Mouse (Mus musculus): ENCODE results near the gene Wasl. TPM values are rescaled to one million over a fixed set of nuclear protein-coding genes. Genes with fewer than 3 reads are reported as not detected.

Wasl gene
- polyA plus RNA-seq, 1 experiment from 2014 or later, result 122 TPM

DNA sequence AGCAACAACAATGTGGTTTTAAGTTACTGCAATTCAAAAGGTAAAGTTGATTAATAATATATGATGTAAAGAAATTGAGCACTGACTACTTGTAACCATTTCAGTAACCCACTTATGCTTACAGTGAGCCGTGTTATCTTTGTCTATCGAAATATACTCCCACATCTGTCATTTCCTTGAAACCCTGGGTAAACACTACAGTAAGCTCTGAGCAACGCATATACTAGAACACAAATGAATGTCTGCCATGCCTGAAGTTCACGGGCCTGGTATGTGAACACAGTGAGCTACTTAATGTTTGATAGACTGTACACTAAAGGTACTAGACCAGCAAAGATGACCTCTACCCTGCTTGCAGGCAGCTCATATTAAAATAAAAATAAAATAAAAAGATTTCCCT, 2.3 kb downstream of the Wasl start:
- WGBS, result 24% methylated on average over 4 of the region's 4 CpGs
- DNase-seq (ENCODE audit: low spot score), result no peak
- H3K9ac ChIP-seq (ENCODE audit: low read depth, low read length), result no peak overlapping the region

DNA sequence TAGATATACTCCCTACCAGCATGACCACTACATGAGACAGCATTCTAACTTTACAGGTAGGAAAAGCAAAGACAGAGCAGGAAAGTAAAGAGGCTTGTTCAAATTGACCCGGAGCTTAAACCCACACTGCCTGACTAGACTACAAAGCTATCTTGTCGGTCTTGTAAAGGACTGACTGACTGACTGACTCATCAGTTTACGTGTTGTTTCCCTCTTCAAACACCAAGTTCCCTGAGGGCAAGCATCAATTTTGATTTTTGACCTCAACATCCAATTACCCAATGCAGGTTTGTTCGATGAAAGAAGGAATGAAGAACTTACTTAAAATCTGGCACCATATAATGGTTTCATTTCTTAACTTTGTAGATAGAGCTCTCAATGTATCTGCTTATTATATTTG, 2.9 kb downstream of the Wasl start:
- 84% methylated on average over 4 of the region's 4 CpGs for WGBS
- H3K27ac ChIP-seq, result no peak overlapping the region
- H3K4me1 ChIP-seq (replicated peaks; ENCODE audit: insufficient read depth, low read length), result 0 out of 2 replicates have a peak, but pooled peaks cover 3% of the 10 kb centered on the region
- no peak for TF ChIP-seq CTCF (IDR thresholded peaks at IDR 0.05; ENCODE audit: low read depth)
- ATAC-seq (replicated peaks; ENCODE audit: low FRiP score, low read depth) (no peak), DNase-seq (ENCODE audit: low spot score) (no peak)
- H3K36me3 ChIP-seq (ENCODE audit: insufficient read depth, low read length), result no peaks in the 10 kb centered on the region
- no peak overlapping the region; the same call in 1 of the 2 replicates for H3K4me3 ChIP-seq (replicated peaks; ENCODE audit: low read depth, low read length)
- 0 out of 2 replicates have a peak overlapping the region, but pooled peaks have one; percentile 2 for H3K4me2 ChIP-seq (ENCODE audit: low read length)
- H3K9ac ChIP-seq (ENCODE audit: low read depth, low read length), result no peak overlapping the region
- H3K9me3 ChIP-seq (replicated peaks; ENCODE audit: low read length), result no peaks in the 10 kb centered on the region
- no peaks in the 10 kb centered on the region for H3K27me3 ChIP-seq (ENCODE audit: insufficient read depth, low read length)

More for the DNA sequence above, 2.3 kb downstream of the Wasl start:
- H3K27me3 ChIP-seq (ENCODE audit: insufficient read depth, low read length), result no peaks in the 10 kb centered on the region
- H3K4me3 ChIP-seq (replicated peaks; ENCODE audit: low read depth, low read length), result no peak overlapping the region
- no peak overlapping the region for H3K27ac ChIP-seq
- 0 out of 2 replicates have a peak, but pooled peaks cover 3% of the 10 kb centered on the region for H3K4me1 ChIP-seq (replicated peaks; ENCODE audit: insufficient read depth, low read length)
- peak overlapping the region; percentile 85 for H3K4me2 ChIP-seq (ENCODE audit: low read length)
- ATAC-seq (replicated peaks; ENCODE audit: low FRiP score, low read depth), result no peak
- no peak for TF ChIP-seq CTCF (IDR thresholded peaks at IDR 0.05; ENCODE audit: low read depth)
- H3K36me3 ChIP-seq (ENCODE audit: insufficient read depth, low read length), result no peaks in the 10 kb centered on the region
- no peaks in the 10 kb centered on the region for H3K9me3 ChIP-seq (replicated peaks; ENCODE audit: low read length)

DNA sequence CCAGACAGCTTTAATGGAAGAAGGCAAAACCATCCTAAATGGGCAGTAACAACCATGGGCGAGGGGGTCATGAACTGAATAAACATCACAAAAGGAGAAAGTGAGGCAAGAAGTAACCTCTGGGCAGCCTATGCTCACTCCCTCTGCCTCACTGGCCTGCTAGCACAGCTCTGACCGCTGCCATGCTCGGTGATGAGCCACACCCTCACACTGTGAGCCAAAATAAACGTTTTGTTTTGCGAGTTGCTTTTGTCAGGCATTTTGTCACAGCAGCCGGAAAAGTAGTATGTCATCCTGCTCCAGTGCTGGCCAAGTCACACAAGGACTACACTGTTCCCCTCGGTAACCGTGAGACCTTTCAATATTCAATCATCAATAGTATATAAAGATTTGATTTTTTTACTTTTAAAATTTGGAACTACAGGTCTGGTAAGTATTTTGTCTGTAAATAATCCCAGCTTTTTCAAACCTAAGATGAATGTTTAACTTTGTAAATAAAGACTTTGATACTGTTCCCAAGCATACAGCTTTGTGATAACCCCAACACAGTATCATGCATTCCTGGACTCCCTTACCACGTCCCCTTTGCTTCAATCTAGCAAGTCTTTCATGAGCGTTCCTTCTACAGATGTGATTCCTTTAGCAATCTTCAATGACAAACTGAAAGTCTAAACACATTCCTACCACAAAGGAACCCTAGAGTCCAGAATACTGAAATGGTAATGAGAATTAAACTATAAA, 7.0 kb downstream of the Wasl start:
- H3K36me3 ChIP-seq (ENCODE audit: insufficient read depth, low read length), result no peaks in the 10 kb centered on the region
- H3K9ac ChIP-seq (ENCODE audit: low read depth, low read length), result no peak overlapping the region
- H3K9me3 ChIP-seq (replicated peaks; ENCODE audit: low read length), result no peaks in the 10 kb centered on the region
- H3K27me3 ChIP-seq (ENCODE audit: insufficient read depth, low read length), result no peaks in the 10 kb centered on the region
- TF ChIP-seq CTCF (IDR thresholded peaks at IDR 0.05; ENCODE audit: low read depth), result no peak
- no peak for DNase-seq (ENCODE audit: low spot score)
- 53% methylated on average over 10 of the region's 10 CpGs for WGBS
- 0 out of 2 replicates have a peak, but pooled peaks cover 3% of the 10 kb centered on the region for H3K4me1 ChIP-seq (replicated peaks; ENCODE audit: insufficient read depth, low read length)
- H3K27ac ChIP-seq, result no peak overlapping the region
- no peak overlapping the region for H3K4me2 ChIP-seq (ENCODE audit: low read length)
- ATAC-seq (replicated peaks; ENCODE audit: low FRiP score, low read depth), result no peak
- H3K4me3 ChIP-seq (replicated peaks; ENCODE audit: low read depth, low read length), result no peak overlapping the region

DNA sequence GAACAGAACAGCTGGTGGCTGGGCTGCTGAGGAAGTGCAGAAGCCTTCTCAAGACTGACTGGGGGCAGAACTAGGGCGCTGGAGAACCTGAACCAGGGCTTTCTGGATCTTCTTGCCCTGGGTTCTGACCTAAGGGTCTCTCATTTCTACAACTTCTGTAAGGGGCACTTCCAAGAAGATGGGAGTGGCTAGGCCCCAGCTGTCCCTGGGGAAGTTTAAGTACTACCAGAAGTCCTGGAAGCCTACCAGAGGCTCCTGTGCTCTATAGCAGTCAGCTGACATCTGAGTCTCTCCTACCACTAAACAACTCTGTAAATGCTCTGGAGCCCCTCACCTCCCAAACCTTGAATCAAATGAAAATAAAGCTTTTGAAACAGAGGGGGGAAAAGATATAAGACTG, 8.7 kb downstream of the Wasl start:
- no peak for ATAC-seq (replicated peaks; ENCODE audit: low FRiP score, low read depth)
- Histone ChIP-seq H3K4me1 (replicated peaks; ENCODE audit: insufficient read depth, low read length) (no peaks in the 10 kb centered on the region), H3K9me3 (replicated peaks; ENCODE audit: low read length) (no peaks in the 10 kb centered on the region), H3K4me2 (ENCODE audit: low read length) (no peak overlapping the region), H3K4me3 (replicated peaks; ENCODE audit: low read depth, low read length) (no peak overlapping the region), H3K9ac (ENCODE audit: low read depth, low read length) (no peak overlapping the region), H3K36me3 (ENCODE audit: insufficient read depth, low read length) (no peaks in the 10 kb centered on the region), H3K27ac (no peak overlapping the region), H3K27me3 (ENCODE audit: insufficient read depth, low read length) (no peaks in the 10 kb centered on the region)
- no peak for TF ChIP-seq CTCF (IDR thresholded peaks at IDR 0.05; ENCODE audit: low read depth)
- DNase-seq (ENCODE audit: low spot score), result no peak
- 93% methylated on average over 1 of the region's 1 CpGs for WGBS

DNA sequence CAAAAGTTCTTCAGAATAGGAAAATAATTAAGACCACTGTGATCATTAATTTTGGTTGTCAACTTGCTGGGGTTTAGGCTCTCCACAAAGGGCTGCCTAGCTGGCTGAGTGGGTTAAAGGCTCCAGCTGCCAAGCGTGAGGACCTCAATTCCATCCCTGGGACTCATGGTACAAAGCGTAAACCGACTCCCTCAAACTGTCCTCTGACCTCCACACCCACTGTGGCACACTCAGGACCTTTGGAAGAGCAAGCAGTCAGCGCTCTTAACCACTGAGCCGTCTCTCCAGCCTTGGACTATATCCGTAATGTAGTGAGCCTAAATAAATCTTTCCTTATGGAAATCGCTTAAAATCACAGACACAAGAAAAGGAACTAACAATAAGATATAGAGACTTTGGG, 13.3 kb downstream of the Wasl start:
- no peak overlapping the region for H3K27ac ChIP-seq
- no peaks in the 10 kb centered on the region for H3K27me3 ChIP-seq (ENCODE audit: insufficient read depth, low read length)
- no peak overlapping the region for H3K4me3 ChIP-seq (replicated peaks; ENCODE audit: low read depth, low read length)
- no peaks in the 10 kb centered on the region for H3K4me1 ChIP-seq (replicated peaks; ENCODE audit: insufficient read depth, low read length)
- H3K9ac ChIP-seq (ENCODE audit: low read depth, low read length), result no peak overlapping the region
- no peak overlapping the region for H3K4me2 ChIP-seq (ENCODE audit: low read length)
- H3K9me3 ChIP-seq (replicated peaks; ENCODE audit: low read length), result no peaks in the 10 kb centered on the region
- TF ChIP-seq CTCF (IDR thresholded peaks at IDR 0.05; ENCODE audit: low read depth), result no peak
- 50% methylated on average over 7 of the region's 7 CpGs for WGBS
- H3K36me3 ChIP-seq (ENCODE audit: insufficient read depth, low read length), result no peaks in the 10 kb centered on the region
- no peak for DNase-seq (ENCODE audit: low spot score)
- no peak for ATAC-seq (replicated peaks; ENCODE audit: low FRiP score, low read depth)

DNA sequence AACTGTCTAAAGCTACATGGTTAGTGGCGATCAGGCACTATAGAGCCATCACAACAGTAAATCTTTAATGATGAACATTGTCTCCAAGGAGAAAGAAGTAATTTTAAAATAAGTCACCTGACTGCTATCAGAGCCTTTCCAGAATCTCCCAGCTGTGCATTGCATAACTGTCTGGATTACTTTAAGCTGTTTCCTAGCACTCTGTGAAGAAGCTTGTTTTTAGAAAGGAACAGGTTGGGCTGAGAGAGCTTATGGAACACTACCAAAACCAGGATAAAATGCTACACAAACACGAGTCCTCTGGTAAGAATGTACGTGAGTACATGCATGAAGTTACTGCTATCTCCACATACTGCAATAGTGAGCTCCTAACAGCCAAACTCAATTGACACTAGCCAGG, 14.1 kb downstream of the Wasl start:
- 80% methylated on average over 3 of the region's 3 CpGs for WGBS
- no peaks in the 10 kb centered on the region for H3K9me3 ChIP-seq (replicated peaks; ENCODE audit: low read length)
- H3K36me3 ChIP-seq (ENCODE audit: insufficient read depth, low read length), result no peaks in the 10 kb centered on the region
- H3K27ac ChIP-seq, result no peak overlapping the region
- TF ChIP-seq CTCF (IDR thresholded peaks at IDR 0.05; ENCODE audit: low read depth), result no peak
- ATAC-seq (replicated peaks; ENCODE audit: low FRiP score, low read depth), result no peak
- no peaks in the 10 kb centered on the region for H3K4me1 ChIP-seq (replicated peaks; ENCODE audit: insufficient read depth, low read length)
- DNase-seq (ENCODE audit: low spot score), result no peak
- H3K4me3 ChIP-seq (replicated peaks; ENCODE audit: low read depth, low read length), result no peak overlapping the region
- H3K4me2 ChIP-seq (ENCODE audit: low read length), result no peak overlapping the region
- H3K9ac ChIP-seq (ENCODE audit: low read depth, low read length), result no peak overlapping the region
- H3K27me3 ChIP-seq (ENCODE audit: insufficient read depth, low read length), result no peaks in the 10 kb centered on the region

All from kidney, postnatal 0 days (tissue).